Mouse (Mus musculus): ENCODE measurements at regions not wholly inside any gene's neighbourhood (a gene's known extent, or its start where the extent isn't known, plus 50 kb on each side); places are given as distances from the start of the nearest gene placed in this dataset.

DNA sequence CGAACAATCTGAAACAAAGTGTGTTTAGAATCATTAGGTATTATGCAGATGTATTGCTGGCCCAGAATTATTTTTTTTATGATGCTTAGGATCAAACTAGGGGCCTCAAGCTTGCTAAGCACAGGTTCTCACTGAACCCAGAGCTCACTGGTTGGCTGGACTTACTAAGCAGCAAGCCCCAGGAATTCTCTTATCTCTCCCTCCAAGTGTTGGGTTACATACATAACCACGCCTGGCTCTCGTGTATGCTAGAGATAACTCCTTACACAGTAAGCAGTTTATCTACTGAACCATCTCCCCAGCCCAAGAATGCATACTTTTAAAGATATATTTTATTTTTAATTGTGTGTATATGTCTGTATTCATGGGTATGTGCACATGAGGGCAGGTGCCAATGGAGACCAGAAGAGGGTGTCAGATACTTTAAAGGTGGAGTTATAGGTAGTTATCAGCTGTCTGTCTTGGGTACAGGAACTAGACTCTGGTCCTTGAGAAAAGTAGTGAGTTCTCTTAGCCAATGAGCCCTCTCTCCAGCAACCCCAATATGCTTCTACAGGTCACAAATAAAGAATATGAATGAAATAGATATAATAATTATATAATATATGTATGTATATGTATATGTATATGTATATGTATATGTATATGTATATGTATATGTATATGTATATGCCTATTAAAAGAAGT, 86.0 kb upstream of the Xpo1 start:
- DNase-seq (ENCODE audit: inconsistent age in 2 of 2, low spot score in 1 of 2), result no peak

DNA sequence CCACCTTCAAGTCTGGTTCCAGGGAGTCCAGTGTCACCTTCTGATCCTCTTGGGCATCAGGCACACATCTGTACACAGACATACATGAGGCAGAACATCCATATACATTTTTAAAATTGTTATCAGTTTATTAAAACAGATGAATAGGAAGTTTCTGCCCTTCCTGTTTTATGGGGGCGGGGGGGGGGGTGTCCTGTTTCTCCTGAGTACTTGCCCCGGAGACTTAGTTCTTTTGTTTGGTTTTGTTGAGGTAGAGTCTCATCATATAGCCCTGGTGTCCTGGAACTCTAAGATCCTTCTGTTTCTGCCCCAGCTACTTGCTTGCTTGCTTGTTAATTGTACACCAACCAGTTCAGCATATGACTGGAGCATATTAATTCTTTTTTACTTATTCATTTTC, 85.0 kb upstream of the Xpo1 start:
- no peak for DNase-seq (ENCODE audit: inconsistent age in 2 of 2, low spot score in 1 of 2)

DNA sequence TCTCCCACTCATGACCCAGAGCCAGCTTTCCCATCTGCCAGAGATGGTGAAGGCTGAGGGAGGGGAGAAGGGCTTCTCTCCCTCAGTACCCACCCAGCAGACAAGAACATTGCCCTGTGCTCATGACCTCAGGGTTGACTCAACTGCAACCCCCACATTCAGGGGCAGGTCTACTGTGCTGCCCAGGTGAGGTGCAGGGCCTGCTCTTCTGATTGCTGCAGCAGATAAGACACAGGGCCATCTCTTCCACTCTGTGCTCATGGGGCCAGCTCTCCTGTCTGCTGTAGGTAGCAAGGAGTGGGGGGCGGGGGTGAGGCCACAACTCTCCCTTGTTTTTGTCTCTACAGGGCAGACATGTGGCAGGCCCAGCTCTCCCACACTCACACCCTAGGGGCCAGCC, 84.1 kb upstream of the Xpo1 start:
- DNase-seq (ENCODE audit: inconsistent age in 2 of 2, low spot score in 1 of 2), result no peak

DNA sequence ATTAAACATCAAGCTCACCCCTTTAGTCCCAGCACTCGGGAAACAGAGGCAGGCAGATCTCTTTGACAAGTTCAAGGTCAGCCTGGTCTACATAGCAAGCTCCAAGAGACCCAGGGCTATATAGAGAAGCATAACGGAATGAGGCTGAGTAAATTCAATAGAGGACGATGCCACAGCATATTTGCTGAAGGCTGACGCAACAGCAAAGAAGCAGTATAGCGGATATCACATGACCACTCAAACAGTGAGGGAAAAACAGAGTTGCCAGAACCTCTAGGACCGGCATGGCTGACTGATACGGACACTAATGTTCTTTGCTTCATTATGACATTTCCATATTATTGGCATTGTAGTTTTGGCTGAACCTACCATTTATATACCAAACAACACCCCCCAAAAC, 74.2 kb upstream of the Xpo1 start:
- DNase-seq (ENCODE audit: inconsistent age in 2 of 2, low spot score in 1 of 2), result no peak

DNA sequence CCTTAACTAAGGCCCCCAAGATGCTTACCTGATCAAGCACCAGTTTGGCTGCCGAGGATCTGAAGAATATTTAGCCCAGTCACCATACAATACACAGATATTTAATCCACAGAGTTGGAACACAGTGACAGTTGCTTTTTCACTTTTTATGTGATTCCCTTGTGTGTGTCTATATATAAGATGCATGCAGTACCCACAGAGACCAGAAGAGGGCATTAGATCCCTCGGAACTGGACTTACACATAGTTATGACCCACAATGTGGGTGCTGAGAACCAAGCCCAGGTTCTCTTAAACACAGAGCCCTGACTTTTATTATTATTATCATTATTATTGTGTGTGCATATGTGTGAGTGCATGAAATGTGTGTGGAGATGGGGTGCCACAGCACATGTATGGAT, 70.6 kb upstream of the Xpo1 start:
- DNase-seq (ENCODE audit: inconsistent age in 2 of 2, low spot score in 1 of 2), result no peak

DNA sequence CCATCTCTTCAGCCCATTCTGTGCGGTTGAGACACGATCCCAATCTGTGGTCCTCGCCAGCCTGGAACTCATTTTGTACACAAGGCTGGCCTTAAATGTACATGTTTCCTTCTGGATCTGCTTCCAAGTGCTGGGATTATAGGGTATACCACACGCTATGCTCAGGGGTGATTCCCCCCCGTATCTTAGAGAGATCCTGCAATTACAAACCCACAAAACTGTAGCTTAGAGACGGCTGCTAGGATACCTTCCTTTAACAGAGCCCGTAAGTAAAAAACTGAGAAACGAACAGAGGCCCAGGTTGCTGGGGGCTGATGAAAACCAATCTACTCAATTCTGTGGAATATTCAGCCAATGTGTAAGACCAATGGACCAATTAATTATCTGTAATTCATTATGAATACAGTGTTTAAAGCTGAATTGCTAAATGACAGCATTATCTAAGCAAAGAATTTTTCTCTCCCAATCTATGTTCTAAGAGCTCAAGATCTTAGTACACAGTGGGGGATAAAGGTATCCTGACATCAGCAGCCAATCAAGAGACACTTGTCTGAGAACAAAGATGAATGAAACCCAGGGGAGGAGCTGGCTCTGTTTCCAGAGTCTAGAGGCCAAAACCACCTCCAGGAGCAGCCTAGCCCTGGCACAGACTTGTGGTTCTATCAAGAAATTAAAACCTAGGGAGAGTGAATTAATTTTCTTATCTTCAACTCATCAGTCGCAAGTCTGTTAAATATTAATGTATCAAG, 54.0 kb upstream of the Xpo1 start:
- DNase-seq (ENCODE audit: inconsistent age in 2 of 2, low spot score in 1 of 2), result no peak

DNA sequence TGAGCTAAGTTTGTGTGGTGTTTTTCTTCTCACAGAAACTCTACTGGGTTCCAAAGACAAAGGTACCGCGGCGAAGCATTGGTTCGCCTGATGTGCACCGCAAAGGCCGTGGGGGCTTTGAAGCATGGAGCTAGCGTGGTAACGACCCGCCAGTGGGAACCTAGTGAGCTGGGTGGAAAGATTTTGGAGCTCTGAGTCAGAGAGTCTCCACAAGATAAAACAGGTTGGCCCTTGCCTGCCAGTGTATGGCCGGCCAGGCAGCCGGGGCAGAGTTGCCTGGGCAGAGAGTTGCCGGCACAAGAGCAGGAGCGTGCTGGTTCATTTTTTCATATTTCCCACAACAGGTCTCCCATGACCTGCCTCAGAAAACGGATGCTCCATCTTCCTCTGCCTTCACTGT, 52.3 kb upstream of the Xpo1 start:
- DNase-seq (ENCODE audit: inconsistent age in 2 of 2, low spot score in 1 of 2), result no peak

DNA sequence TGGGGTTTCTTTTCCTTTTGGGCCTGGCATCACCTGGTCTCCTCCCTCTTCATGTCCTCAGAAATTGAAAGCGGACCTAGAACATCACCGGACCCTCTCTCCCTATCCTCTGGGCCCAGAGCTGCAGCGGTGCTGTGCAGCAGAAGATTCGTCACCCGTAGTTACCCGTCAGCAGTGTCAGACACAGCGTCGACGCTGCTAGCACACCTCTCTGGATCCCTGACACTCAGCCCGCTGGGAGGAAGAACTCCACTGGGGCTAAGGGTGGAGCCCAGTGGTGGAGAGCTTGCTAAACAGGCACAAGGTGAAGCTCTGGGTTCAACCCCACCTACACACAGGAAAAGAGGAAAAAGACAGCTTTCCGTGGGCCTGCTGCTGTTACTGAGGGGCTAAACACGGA, 51.8 kb upstream of the Xpo1 start:
- no peak for DNase-seq (ENCODE audit: inconsistent age in 2 of 2, low spot score in 1 of 2)

Data from adrenal gland, adult (tissue).